Mouse (Mus musculus) kidney, adult 2 months (tissue): ENCODE results near the gene Mamstr.

ENCODE experiments used
- CTCF ChIP-seq: fragments of 200-500 bp; conservative IDR thresholded peaks from 2 replicates; pipeline ENCODE4 v1.5.1; 2011; ENCODE audit warnings: low read depth, mild to moderate bottlenecking, control low read depth, low read length, moderate library complexity, mixed read lengths; ENCODE audit not compliant: insufficient read depth, insufficient read length
- POLR2A ChIP-seq: fragments of 200-500 bp; IDR thresholded peaks from one replicate; pipeline ENCODE4 v1.6.1; 2011; ENCODE audit warnings: low read depth, low read length, control low read depth

DNA sequence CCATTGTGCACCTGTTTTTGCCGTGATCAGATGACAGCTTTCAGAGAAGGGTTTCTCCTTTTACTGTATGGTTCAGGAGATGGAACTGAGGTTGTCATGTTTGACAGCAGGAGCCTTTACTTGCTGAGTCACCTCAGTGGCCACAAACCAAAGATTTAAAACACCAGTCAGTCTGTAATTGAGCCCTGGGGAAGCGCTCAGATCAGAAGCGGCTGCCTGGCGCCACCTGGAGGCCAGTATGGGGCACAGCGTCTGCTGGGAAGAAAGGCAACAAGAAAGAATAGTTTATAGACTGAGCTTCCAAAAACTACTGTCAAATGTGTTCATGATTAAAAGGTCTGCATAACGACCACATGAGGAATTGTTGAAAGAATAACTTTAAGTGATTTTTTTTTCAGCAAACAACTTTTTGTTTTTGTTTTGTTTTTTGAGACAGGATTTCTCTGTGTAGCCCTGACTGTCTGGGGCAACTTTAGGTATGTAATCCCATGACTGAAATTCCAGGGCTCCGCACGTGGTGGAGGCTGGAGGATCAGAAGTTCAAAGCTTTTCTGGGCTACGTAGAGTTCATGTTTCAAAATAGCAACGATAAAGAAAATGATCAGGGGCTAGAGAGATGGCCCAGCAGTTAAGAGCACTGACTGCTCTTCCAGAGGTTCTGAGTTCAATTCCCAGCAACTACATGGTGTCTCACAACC, 46.5 kb upstream of the Mamstr start:
- peak; percentile 92 for TF ChIP-seq CTCF
- TF ChIP-seq POLR2A = no peak
